Mouse (Mus musculus): ENCODE data around the gene Camta2. TPM values are rescaled to one million over a fixed set of nuclear protein-coding genes. Genes with fewer than 3 reads are reported as not detected.
A peak's percentile ranks its signal among the peaks of the same experiment; 100 is the strongest.

Camta2 gene
- polyA plus RNA-seq, 1 experiment from 2014 or later: 10.8 TPM

DNA sequence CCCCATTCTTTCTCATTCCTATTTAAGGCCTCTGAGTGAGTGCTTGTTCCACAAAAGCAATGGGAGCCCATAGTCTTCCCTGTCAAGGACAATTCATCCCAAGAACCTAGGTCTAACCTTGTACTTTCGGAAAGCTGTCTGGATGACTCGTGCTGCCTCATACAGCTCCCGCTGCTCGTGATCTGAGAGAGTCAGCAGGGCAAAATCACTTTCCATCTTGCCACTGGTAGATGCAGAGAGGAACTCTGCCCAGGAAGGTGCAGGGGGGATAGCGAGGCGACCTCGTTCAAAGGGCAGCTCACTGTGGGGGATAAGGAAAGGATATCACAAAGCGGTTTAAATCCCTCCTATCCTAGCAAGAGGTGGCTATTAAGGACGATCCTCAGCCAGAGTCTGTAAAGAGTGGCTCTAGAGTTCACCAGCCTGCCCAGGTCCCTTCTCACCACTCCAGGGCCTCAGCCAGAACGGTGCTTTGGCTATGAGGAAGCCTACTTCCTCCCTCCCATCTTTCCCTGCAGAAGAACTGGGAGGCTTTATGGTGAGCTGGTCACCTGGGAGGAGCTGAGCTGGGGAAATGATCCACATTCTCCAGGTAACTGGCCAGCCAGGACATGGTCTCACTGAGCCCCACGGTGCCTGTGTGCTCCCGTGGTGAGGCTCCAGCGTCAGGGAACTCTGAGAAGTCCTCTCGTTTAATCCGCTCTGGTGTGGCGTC, 16.4 kb downstream of the Camta2 start:
- Histone ChIP-seq H3K27me3 (ENCODE audit: control insufficient read depth, insufficient read depth, low read length) (no peaks in the 10 kb centered on the region), H3K9ac (ENCODE audit: low read length) (no peak overlapping the region), H3K4me1 (replicated peaks; ENCODE audit: control insufficient read depth, insufficient read depth, low read length) (peaks cover 4% of the 10 kb centered on the region; the same call in 1 of the 2 replicates), H3K4me2 (ENCODE audit: low read depth, low read length, severe bottlenecking) (no peak overlapping the region), H3K4me3 (ENCODE audit: low read depth, low read length) (no peak overlapping the region), H3K9me3 (ENCODE audit: control insufficient read depth, low read length) (no peaks in the 10 kb centered on the region), H3K27ac (ENCODE audit: low read depth, low read length) (no peak overlapping the region), H3K36me3 (ENCODE audit: control insufficient read depth, insufficient read depth, low read length) (no peaks in the 10 kb centered on the region; the same call in 1 of the 2 replicates)
- ATAC-seq (replicated peaks; ENCODE audit: low FRiP score): no peak
- peak; percentile 49 for DNase-seq (ENCODE audit: low spot score)
- WGBS: 80% methylated on average over 16 of the region's 16 CpGs

DNA sequence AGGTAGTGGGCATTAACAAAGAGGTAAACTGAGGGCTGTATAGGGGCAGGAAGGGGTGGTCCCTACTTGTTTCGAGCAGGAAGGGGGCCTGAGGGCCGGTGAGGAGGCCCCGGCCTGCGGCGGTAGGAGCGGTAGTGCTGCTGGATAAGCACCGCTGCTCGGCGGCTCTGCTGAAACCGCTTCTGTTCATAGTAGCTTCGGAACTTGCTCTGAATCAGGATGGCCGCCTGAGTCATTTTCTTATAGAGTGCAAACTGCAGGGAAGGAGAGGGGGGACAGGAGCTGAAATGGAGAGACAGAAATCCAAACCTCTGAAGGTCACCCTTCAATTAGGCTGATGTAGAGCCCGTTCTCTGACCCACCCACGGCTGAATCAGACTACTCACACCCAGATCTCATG, 17.4 kb downstream of the Camta2 start:
- peak overlapping the region; percentile 81 for H3K9ac ChIP-seq (ENCODE audit: low read length)
- WGBS: 50% methylated on average over 14 of the region's 14 CpGs
- H3K4me3 ChIP-seq (ENCODE audit: low read depth, low read length): peak overlapping the region; percentile 69
- H3K4me1 ChIP-seq (replicated peaks; ENCODE audit: control insufficient read depth, insufficient read depth, low read length): peaks cover 4% of the 10 kb centered on the region; the same call in 1 of the 2 replicates
- DNase-seq (ENCODE audit: low spot score) (no peak), ATAC-seq (replicated peaks; ENCODE audit: low FRiP score) (no peak)
- peak overlapping the region; percentile 93; the same call in 1 of the 2 replicates for H3K27ac ChIP-seq (ENCODE audit: low read depth, low read length)
- no peaks in the 10 kb centered on the region for H3K36me3 ChIP-seq (ENCODE audit: control insufficient read depth, insufficient read depth, low read length)
- no peaks in the 10 kb centered on the region for H3K9me3 ChIP-seq (ENCODE audit: control insufficient read depth, low read length)
- H3K27me3 ChIP-seq (ENCODE audit: control insufficient read depth, insufficient read depth, low read length): no peaks in the 10 kb centered on the region
- H3K4me2 ChIP-seq (ENCODE audit: low read depth, low read length, severe bottlenecking): peak overlapping the region; percentile 94

DNA sequence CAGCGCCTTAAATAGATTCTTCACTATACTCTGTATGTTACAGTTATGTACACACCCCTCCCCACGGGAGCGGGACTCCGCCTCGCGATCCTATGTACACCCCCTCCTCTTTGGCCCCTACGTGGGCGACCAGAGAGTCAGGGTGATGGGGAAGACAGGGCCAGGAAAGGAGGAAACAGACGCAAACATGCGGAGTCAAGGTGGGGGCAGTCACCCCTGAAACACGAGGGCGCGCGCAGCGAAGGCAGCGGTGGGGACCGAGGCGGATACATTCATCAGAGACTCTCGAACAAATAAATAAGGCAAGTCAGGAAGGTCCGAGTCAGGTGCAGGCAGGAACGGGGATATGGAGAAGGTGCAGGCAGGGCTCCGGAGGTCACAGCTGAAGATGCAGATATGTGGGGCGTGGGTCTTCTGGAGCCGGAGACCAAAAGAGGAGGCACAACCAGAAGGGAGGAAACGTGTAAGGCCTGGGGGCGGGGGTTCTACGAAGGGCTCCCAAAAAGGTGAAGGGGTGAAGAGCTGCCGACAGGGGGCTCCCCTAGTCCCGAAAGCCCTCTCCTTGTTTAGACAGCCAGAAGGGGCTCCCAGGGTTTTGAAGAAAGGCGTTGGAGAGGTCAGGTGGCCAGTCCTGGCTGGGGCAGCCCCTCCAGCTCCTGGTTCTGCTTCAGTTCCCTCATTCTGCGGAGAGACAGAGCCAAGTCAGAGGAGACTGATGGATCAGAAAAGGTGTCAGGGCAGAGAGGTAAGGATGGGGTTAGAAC, 18.1 kb downstream of the Camta2 start:
- H3K4me1 ChIP-seq (replicated peaks; ENCODE audit: control insufficient read depth, insufficient read depth, low read length): peaks cover 4% of the 10 kb centered on the region; the same call in 1 of the 2 replicates
- WGBS: under 1% methylated on average over 31 of the region's 31 CpGs
- peaks cover 1% of the 10 kb centered on the region; the same call in 1 of the 2 replicates for H3K36me3 ChIP-seq (ENCODE audit: control insufficient read depth, insufficient read depth, low read length)

DNA sequence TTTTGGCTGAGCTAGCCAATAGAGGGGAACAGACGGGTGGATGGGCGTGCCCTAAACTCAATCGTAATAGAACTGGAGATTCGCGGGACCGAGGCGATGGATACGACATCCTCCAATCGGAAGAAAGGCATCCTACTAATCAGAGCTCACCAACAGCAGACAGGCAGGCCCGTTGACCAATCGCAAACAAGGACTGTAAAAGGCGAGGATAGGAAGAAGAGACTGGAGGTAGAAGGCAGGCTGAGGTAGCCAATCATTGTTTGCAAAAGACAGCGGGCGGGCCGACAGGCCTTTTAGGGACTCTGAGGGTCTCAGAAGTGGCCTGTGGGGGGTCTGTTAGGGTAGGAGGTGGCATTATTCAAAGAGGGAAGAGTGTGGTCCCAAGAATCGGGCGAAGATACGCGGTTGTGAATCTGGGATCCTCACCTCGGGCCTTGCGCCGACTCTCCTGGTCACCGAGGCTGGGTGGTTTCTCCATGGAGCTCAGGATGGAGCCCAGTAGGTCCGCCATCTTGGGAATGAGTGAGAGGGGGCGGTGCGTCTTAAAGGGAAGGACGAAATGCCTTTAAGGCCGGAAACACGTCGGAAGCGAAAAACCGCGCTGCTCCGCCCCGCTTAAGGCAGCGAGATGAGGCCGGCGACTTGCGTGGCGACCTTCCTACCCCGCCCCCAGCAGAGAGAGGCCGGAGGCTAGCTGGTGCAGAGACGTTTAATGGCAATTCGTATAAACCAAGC, 19.0 kb downstream of the Camta2 start, which contains the start of gene Spag7:
Gene Spag7 (minus strand): TSS at position 646 of the 735 bp plus-strand sequence.
- Histone ChIP-seq H3K9me3 (ENCODE audit: control insufficient read depth, low read length) (no peaks in the 10 kb centered on the region), H3K4me3 (ENCODE audit: low read depth, low read length) (peak within 1 kb of the TSS; percentile 69), H3K36me3 (ENCODE audit: control insufficient read depth, insufficient read depth, low read length) (peaks cover 8% of the 10 kb centered on the region; the same call in 1 of the 2 replicates), H3K4me2 (ENCODE audit: low read depth, low read length, severe bottlenecking) (peak within 1 kb of the TSS; percentile 94), H3K9ac (ENCODE audit: low read length) (peak within 1 kb of the TSS; percentile 81), H3K27ac (ENCODE audit: low read depth, low read length) (peak within 1 kb of the TSS; percentile 93), H3K4me1 (replicated peaks; ENCODE audit: control insufficient read depth, insufficient read depth, low read length) (peaks cover 4% of the 10 kb centered on the region; the same call in 1 of the 2 replicates), H3K27me3 (ENCODE audit: control insufficient read depth, insufficient read depth, low read length) (no peaks in the 10 kb centered on the region)
- ATAC-seq (replicated peaks; ENCODE audit: low FRiP score): peak; percentile 95
- DNase-seq (ENCODE audit: low spot score): peak; percentile 95
- under 1% methylated on average over 44 of the region's 44 CpGs for WGBS

More for the DNA sequence above, 18.1 kb downstream of the Camta2 start:
- no peaks in the 10 kb centered on the region for H3K9me3 ChIP-seq (ENCODE audit: control insufficient read depth, low read length)
- peak overlapping the region; percentile 81 for H3K9ac ChIP-seq (ENCODE audit: low read length)
- DNase-seq (ENCODE audit: low spot score) (peak; percentile 87), ATAC-seq (replicated peaks; ENCODE audit: low FRiP score) (peak; percentile 42)
- peak overlapping the region; percentile 94 for H3K4me2 ChIP-seq (ENCODE audit: low read depth, low read length, severe bottlenecking)
- peak overlapping the region; percentile 93 for H3K27ac ChIP-seq (ENCODE audit: low read depth, low read length)
- peak overlapping the region; percentile 69 for H3K4me3 ChIP-seq (ENCODE audit: low read depth, low read length)
- no peaks in the 10 kb centered on the region for H3K27me3 ChIP-seq (ENCODE audit: control insufficient read depth, insufficient read depth, low read length)

DNA sequence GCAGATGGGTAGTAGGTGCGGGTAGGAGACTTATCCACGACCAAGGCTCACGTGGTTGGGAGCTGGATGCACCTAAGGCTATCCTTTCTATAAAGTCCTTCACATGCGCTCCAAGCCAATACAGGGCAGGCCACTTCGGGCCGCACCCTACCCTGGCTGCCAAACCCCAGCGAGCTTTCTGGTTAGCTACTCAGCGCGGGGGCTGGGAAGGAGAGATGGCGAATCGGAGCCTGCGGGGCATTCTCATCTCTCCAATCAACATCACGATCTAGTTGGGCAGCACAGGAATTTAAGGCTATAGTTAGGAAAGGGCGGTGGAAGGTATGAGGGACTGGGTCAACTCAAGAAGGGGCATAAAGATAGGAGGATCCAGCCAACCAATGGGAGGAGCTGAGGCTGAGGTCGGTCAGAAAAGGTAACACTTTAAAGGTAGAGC, 19.6 kb downstream of the Camta2 start:
- Histone ChIP-seq H3K36me3 (ENCODE audit: control insufficient read depth, insufficient read depth, low read length) (peaks cover 8% of the 10 kb centered on the region; the same call in 1 of the 2 replicates), H3K9ac (ENCODE audit: low read length) (peak overlapping the region; percentile 62), H3K4me3 (ENCODE audit: low read depth, low read length) (peak overlapping the region; percentile 69), H3K4me1 (replicated peaks; ENCODE audit: control insufficient read depth, insufficient read depth, low read length) (peaks cover 4% of the 10 kb centered on the region; the same call in 1 of the 2 replicates), H3K27ac (ENCODE audit: low read depth, low read length) (peak overlapping the region; percentile 37; the same call in 1 of the 2 replicates), H3K27me3 (ENCODE audit: control insufficient read depth, insufficient read depth, low read length) (no peaks in the 10 kb centered on the region), H3K9me3 (ENCODE audit: control insufficient read depth, low read length) (no peaks in the 10 kb centered on the region), H3K4me2 (ENCODE audit: low read depth, low read length, severe bottlenecking) (peak overlapping the region; percentile 76)
- DNase-seq (ENCODE audit: low spot score): no peak
- peak; percentile 39; the same call in 1 of the 2 replicates for ATAC-seq (replicated peaks; ENCODE audit: low FRiP score)
- under 1% methylated on average over 15 of the region's 15 CpGs for WGBS

DNA sequence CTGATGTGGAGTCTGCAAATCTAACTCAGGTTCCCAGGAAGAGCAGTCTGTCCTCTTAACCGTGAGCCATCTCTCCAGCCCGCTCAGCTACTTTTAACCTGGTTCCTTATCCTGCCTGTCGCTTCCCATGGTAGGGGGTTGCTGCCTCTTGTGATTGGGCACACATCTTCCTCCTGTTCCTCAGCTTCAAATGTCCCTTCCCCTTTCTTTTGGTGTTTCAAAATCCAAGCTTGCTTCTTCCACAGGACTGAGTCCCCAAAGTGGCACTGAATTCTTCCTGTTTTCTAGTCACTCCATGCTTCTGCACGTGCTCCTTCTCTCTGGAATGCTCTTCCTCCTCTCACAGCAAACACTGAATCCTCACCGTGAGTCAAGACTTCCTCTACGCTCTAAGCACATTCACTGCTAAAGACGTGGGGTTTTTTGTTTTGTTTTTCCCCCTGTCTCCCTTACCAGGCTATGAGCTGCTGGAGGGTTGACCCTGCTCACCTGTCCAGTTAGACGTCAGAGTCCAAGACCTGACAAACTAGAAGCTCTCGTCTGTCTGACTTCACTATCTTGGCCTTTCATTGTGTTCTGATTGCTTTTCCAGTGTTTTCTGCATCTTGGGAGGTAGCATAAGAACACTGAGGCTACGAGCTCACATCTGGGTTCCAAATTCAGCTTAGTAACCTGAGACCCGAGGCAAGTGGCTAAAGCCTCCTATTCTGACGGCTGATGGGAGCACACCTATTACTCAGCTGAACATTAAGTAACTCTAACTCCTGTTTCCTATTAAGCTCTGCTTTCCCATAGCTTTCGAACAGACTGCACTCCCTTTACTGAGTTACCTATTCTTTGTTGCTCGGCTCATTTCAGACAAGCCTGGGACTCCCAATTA, 20.4 kb downstream of the Camta2 start:
- Histone ChIP-seq H3K4me1 (replicated peaks; ENCODE audit: control insufficient read depth, insufficient read depth, low read length) (peaks cover 4% of the 10 kb centered on the region; the same call in 1 of the 2 replicates), H3K9me3 (ENCODE audit: control insufficient read depth, low read length) (no peaks in the 10 kb centered on the region), H3K27me3 (ENCODE audit: control insufficient read depth, insufficient read depth, low read length) (no peaks in the 10 kb centered on the region), H3K9ac (ENCODE audit: low read length) (peak overlapping the region; percentile 62; the same call in 1 of the 2 replicates), H3K36me3 (ENCODE audit: control insufficient read depth, insufficient read depth, low read length) (peaks cover 12% of the 10 kb centered on the region; the same call in 1 of the 2 replicates), H3K27ac (ENCODE audit: low read depth, low read length) (no peak overlapping the region), H3K4me3 (ENCODE audit: low read depth, low read length) (peak overlapping the region; percentile 69), H3K4me2 (ENCODE audit: low read depth, low read length, severe bottlenecking) (peak overlapping the region; percentile 76; the same call in 1 of the 2 replicates)
- ATAC-seq (replicated peaks; ENCODE audit: low FRiP score) (no peak), DNase-seq (ENCODE audit: low spot score) (no peak)
- 74% methylated on average over 14 of the region's 14 CpGs for WGBS

DNA sequence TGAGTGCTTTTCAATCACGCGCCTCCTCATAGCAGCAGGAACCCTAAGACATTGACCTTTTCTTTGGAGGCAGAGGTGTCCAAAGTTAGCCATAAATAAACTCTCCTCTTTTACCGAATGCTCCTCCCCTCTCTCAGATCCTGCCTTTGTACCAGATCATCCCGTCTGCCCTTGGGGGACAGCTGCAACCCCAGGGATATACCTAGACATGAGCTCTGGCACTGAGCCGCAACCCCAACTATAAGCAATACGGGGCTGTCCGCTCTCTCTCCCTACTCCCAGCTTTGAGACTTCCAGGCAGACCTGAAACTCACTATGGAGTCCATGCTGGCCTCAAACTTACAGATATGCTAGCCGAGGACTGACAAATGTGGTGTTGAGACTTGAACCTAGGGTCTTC, 21.2 kb downstream of the Camta2 start:
- H3K36me3 ChIP-seq (ENCODE audit: control insufficient read depth, insufficient read depth, low read length): peaks cover 14% of the 10 kb centered on the region; the same call in 1 of the 2 replicates
- no peak overlapping the region for H3K4me3 ChIP-seq (ENCODE audit: low read depth, low read length)
- H3K9me3 ChIP-seq (ENCODE audit: control insufficient read depth, low read length): no peaks in the 10 kb centered on the region
- no peak for ATAC-seq (replicated peaks; ENCODE audit: low FRiP score)
- H3K4me2 ChIP-seq (ENCODE audit: low read depth, low read length, severe bottlenecking): no peak overlapping the region
- no peak overlapping the region for H3K9ac ChIP-seq (ENCODE audit: low read length)
- DNase-seq (ENCODE audit: low spot score): no peak
- no peaks in the 10 kb centered on the region for H3K27me3 ChIP-seq (ENCODE audit: control insufficient read depth, insufficient read depth, low read length)
- H3K4me1 ChIP-seq (replicated peaks; ENCODE audit: control insufficient read depth, insufficient read depth, low read length): peaks cover 4% of the 10 kb centered on the region; the same call in 1 of the 2 replicates
- WGBS: 97% methylated on average over 8 of the region's 8 CpGs
- no peak overlapping the region for H3K27ac ChIP-seq (ENCODE audit: low read depth, low read length)

All from forebrain, embryonic 11.5 days (tissue).